Mouse (Mus musculus) hindbrain, embryonic 15.5 days (tissue): ENCODE results near the gene Ostf1. TPM values are rescaled to one million over a fixed set of nuclear protein-coding genes. Genes with fewer than 3 reads are reported as not detected.

Experiments
- ATAC-seq: fragments of 200-750 bp; cut with Nextera tagmentation; 2 replicates; pipeline ENCODE4 v1.8.0; 2017; ENCODE audit warnings: low read depth, moderate number of reproducible peaks, moderate TSS enrichment; ENCODE audit not compliant: low FRiP score
- H3K27ac ChIP-seq: fragments of 300-500 bp; sonication (generic); replicated peaks from 2 replicates; pipeline ENCODE4 v1.5.1; 2015; ENCODE audit warnings: mild to moderate bottlenecking, inconsistent platforms
- H3K27me3 ChIP-seq: fragments of 300-500 bp; sonication (generic); 2 replicates; pipeline ENCODE4 v1.6.1; 2015; ENCODE audit warnings: control low read depth, inconsistent platforms
- H3K36me3 ChIP-seq: fragments of 300-500 bp; sonication (generic); 2 replicates; pipeline ENCODE4 v1.6.1; 2015; ENCODE audit warnings: control low read depth, inconsistent platforms
- H3K4me1 ChIP-seq: fragments of 300-500 bp; sonication (generic); replicated peaks from 2 replicates; pipeline ENCODE4 v1.6.1; 2015; ENCODE audit warnings: control low read depth, inconsistent platforms
- H3K4me2 ChIP-seq: fragments of 300-500 bp; sonication (generic); 2 replicates; pipeline ENCODE4 v1.6.1; 2015; ENCODE audit warnings: moderate library complexity, mild to moderate bottlenecking, inconsistent platforms
- H3K4me3 ChIP-seq: fragments of 300-500 bp; sonication (generic); 2 replicates; pipeline ENCODE4 v1.5.1; 2015; ENCODE audit warnings: mild to moderate bottlenecking, inconsistent platforms
- H3K9ac ChIP-seq: fragments of 300-500 bp; sonication (generic); 2 replicates; pipeline ENCODE4 v1.6.1; 2015; ENCODE audit warnings: inconsistent platforms
- H3K9me3 ChIP-seq: fragments of 300-500 bp; sonication (generic); 2 replicates; pipeline ENCODE4 v1.6.1; 2016; ENCODE audit warnings: control low read depth, inconsistent platforms
- WGBS: fragments of 180-500 bp; shearing (Covaris S2); methylation state at CpG from one replicate; pipeline ENCODE4 v1.1.7; 2015; 5-methylcytosine and 5-hydroxymethylcytosine counted together
- polyA plus RNA-seq: library from polyadenylated mRNA; unstranded; fragments of >200 nt; fragmentation: Nextera tagmentation; extraction: Ambion mirVana; gene quantifications from 2 replicates; pipeline ENCODE4 v1.2.1, GENCODE M21; 2015

The Ostf1 gene
- 53.1 and 56.7 TPM in 2 replicates for polyA plus RNA-seq

- H3K27ac ChIP-seq, result peak within 1 kb of the TSS; percentile 56
- peaks cover 13% of the 10 kb centered on the region for H3K4me1 ChIP-seq
- WGBS, result under 1% methylated on average over 51 of the region's 51 CpGs
- peak within 1 kb of the TSS; percentile 51 for H3K9ac ChIP-seq
- ATAC-seq, result peak; percentile 99
- peak within 1 kb of the TSS; percentile 68 for H3K4me3 ChIP-seq
- H3K36me3 ChIP-seq, result no peaks in the 10 kb centered on the region
- no peaks in the 10 kb centered on the region for H3K9me3 ChIP-seq
- peak within 1 kb of the TSS; percentile 88 for H3K4me2 ChIP-seq
- H3K27me3 ChIP-seq, result peaks cover 7% of the 10 kb centered on the region; the same call in 1 of the 2 replicates
Observed at GRCm38 (mm10) chr19:18631644-18632219, at the start of gene Ostf1, which contains the start of gene Nmrk1. TSS of gene Ostf1 (minus strand) at chr19:18631823. TSS of gene Nmrk1 (plus strand) at chr19:18631950.

- WGBS, result 9% methylated on average over 4 of the region's 4 CpGs
- ATAC-seq, result no peak
- H3K4me3 ChIP-seq, result peak overlapping the region; percentile 94
- H3K4me2 ChIP-seq, result peak overlapping the region; percentile 75
- H3K27me3 ChIP-seq, result no peaks in the 10 kb centered on the region
- H3K4me1 ChIP-seq, result peaks cover 29% of the 10 kb centered on the region
- H3K9me3 ChIP-seq, result no peaks in the 10 kb centered on the region
- H3K27ac ChIP-seq, result no peak overlapping the region
- 0 out of 2 replicates have a peak overlapping the region, but pooled peaks have one; percentile 31 for H3K9ac ChIP-seq
- H3K36me3 ChIP-seq, result no peaks in the 10 kb centered on the region
Observed at GRCm38 (mm10) chr19:18673116-18673515, 41.5 kb upstream of the Ostf1 start.

DNA sequence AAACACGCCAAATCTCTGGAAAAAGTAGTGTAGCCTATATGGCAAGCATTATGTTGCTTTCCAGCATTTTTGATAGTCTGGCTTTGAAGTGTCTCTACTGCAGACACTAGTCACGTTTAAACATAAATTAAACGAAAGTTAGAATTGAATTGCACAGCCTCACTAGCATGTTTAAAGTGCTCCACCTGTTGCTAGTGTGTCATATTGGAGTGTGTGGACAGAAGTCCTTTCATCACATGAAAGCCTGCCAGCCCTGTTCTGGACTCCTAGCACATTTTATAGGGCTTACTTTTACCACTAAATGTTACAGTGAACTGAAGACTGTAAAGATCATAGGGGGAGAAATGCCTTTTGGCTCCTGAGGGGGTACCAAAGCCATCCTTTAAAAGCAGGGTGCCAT lies 40.9 kb upstream of the Ostf1 start:
- 62% methylated on average over 3 of the region's 3 CpGs for WGBS
- no peaks in the 10 kb centered on the region for H3K27me3 ChIP-seq
- no peak overlapping the region for H3K9ac ChIP-seq
- no peak for ATAC-seq
- H3K27ac ChIP-seq, result no peak overlapping the region
- peak overlapping the region; percentile 94 for H3K4me3 ChIP-seq
- H3K36me3 ChIP-seq, result no peaks in the 10 kb centered on the region
- H3K4me2 ChIP-seq, result peak overlapping the region; percentile 75
- H3K9me3 ChIP-seq, result no peaks in the 10 kb centered on the region
- peaks cover 29% of the 10 kb centered on the region for H3K4me1 ChIP-seq

- Histone ChIP-seq H3K9me3 (no peaks in the 10 kb centered on the region), H3K27ac (peak overlapping the region; percentile 85), H3K9ac (peak overlapping the region; percentile 91), H3K4me3 (peak overlapping the region; percentile 94), H3K27me3 (no peaks in the 10 kb centered on the region), H3K4me1 (peaks cover 29% of the 10 kb centered on the region), H3K4me2 (peak overlapping the region; percentile 75), H3K36me3 (no peaks in the 10 kb centered on the region)
- ATAC-seq, result peak; percentile 1
- under 1% methylated on average over 53 of the region's 64 CpGs for WGBS
Observed at GRCm38 (mm10) chr19:18671056-18671741, 39.6 kb upstream of the Ostf1 start.

DNA sequence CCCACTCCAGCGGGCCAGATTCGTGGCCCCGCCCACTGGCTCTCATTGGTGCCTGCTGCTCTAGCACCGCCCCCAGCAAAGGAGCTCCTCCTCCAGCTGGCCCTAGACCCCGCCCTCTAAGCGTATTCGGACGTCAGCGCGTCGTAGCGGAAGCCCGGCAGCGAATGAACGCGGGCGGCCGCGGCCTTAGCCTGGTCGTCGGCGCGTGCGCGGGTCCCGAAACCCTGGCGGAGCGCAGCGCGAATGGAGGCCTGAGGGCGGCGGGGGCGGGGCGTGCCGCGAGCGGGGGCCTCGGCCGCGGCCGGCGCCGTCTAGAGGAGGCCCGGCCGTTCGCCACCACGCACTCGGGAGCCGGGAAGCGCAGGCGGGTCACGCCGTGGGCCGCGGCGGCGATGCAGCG lies 39.0 kb upstream of the Ostf1 start, which contains the start of gene Carnmt1:
Gene Carnmt1, plus strand, starts transcription at position 157 of the 400 bp plus-strand sequence.
- peak within 1 kb of the TSS; percentile 75 for H3K4me2 ChIP-seq
- peak within 1 kb of the TSS; percentile 94 for H3K4me3 ChIP-seq
- no peaks in the 10 kb centered on the region for H3K27me3 ChIP-seq
- ATAC-seq, result peak; percentile 98
- H3K27ac ChIP-seq, result peak within 1 kb of the TSS; percentile 85
- peaks cover 29% of the 10 kb centered on the region for H3K4me1 ChIP-seq
- peak within 1 kb of the TSS; percentile 91 for H3K9ac ChIP-seq
- no peaks in the 10 kb centered on the region for H3K9me3 ChIP-seq
- WGBS, result 0% methylated on average over 48 of the region's 58 CpGs
- no peaks in the 10 kb centered on the region for H3K36me3 ChIP-seq

DNA sequence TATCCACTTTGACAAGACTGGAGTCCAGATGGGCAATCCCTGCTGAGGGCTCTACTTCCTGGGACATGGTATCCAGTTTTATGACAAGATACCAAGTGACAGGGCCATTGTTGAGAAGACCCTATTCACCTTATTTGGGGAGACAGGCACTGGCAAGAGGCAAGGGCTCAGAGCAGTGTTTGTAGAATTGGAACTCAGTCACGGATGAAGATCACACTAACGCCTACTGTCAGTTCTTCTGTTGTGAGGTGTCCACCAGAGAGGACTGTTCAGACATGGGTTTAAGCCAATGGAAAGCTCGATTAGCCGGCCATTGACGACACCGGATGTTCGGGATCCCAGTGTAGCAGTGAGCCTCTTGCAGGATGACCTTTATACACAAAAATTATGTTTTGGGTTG lies 37.9 kb upstream of the Ostf1 start:
- no peak overlapping the region for H3K9ac ChIP-seq
- no peaks in the 10 kb centered on the region for H3K36me3 ChIP-seq
- no peaks in the 10 kb centered on the region for H3K27me3 ChIP-seq
- WGBS, result 91% methylated on average over 7 of the region's 7 CpGs
- H3K4me3 ChIP-seq, result no peak overlapping the region
- H3K4me1 ChIP-seq, result peaks cover 29% of the 10 kb centered on the region
- no peak for ATAC-seq
- no peak overlapping the region for H3K27ac ChIP-seq
- H3K9me3 ChIP-seq, result no peaks in the 10 kb centered on the region
- H3K4me2 ChIP-seq, result no peak overlapping the region

DNA sequence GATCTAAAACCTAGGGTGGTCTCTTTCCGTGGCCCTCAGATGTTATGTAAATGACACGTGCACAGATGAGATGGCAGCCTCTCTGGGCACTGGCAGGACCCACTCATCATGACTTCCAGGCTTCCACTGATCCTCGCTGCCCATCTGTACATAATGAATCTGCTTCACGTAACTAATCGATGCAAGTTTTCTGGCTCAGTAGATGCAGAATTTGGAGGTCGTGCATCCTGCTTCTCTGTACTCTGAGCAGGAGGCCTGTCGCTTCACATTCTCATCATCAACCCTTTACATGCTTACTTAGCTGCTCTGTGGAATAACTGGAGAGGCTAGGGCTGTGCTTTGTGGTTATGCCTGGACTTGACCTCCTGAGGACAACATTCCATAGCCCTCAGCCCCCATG lies 35.3 kb upstream of the Ostf1 start:
- Histone ChIP-seq H3K9ac (no peak overlapping the region), H3K4me3 (no peak overlapping the region), H3K27me3 (no peaks in the 10 kb centered on the region), H3K4me2 (no peak overlapping the region), H3K4me1 (peaks cover 9% of the 10 kb centered on the region), H3K36me3 (no peaks in the 10 kb centered on the region), H3K27ac (no peak overlapping the region), H3K9me3 (no peaks in the 10 kb centered on the region)
- WGBS, result 77% methylated on average over 7 of the region's 7 CpGs
- no peak for ATAC-seq

- WGBS, result 78% methylated on average over 2 of the region's 2 CpGs
- no peaks in the 10 kb centered on the region for H3K9me3 ChIP-seq
Observed at GRCm38 (mm10) chr19:18663904-18664303, 32.3 kb upstream of the Ostf1 start.

GRCm38 (mm10) chr19:18661683-18662082 lies 30.1 kb upstream of the Ostf1 start:
- Histone ChIP-seq H3K4me3 (no peak overlapping the region), H3K9ac (no peak overlapping the region), H3K9me3 (no peaks in the 10 kb centered on the region), H3K4me2 (no peak overlapping the region), H3K27me3 (no peaks in the 10 kb centered on the region), H3K4me1 (no peaks in the 10 kb centered on the region), H3K27ac (no peak overlapping the region), H3K36me3 (no peaks in the 10 kb centered on the region)
- 45% methylated on average over 1 of the region's 1 CpGs for WGBS
- ATAC-seq, result no peak

More at GRCm38 (mm10) chr19:18663904-18664303, 32.3 kb upstream of the Ostf1 start:
- no peaks in the 10 kb centered on the region for H3K4me1 ChIP-seq
- no peak overlapping the region for H3K9ac ChIP-seq
- H3K27me3 ChIP-seq, result no peaks in the 10 kb centered on the region
- no peaks in the 10 kb centered on the region for H3K36me3 ChIP-seq
- no peak overlapping the region for H3K4me3 ChIP-seq
- ATAC-seq, result no peak
- H3K4me2 ChIP-seq, result no peak overlapping the region
- H3K27ac ChIP-seq, result no peak overlapping the region

DNA sequence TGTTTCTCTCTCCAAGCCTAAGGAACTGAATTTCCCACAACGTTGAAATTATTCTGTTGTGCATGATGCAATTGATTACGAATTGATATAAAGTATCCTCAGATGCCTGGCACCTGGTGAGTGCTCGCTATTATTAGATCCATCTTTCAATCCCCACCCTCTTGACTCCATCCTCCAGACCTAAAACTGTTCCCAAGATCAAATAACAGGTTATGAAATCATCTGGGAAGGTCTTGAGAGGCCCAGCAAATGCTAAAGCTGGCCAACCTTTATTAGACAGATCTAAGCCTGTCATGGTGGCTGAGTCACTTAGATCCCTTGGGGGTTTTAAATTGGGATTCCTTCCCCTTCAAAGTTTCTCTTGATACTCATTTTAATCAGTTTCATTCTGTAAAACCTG lies 28.8 kb upstream of the Ostf1 start:
- Histone ChIP-seq H3K9me3 (no peaks in the 10 kb centered on the region), H3K27me3 (no peaks in the 10 kb centered on the region), H3K4me2 (no peak overlapping the region), H3K27ac (no peak overlapping the region), H3K4me1 (no peaks in the 10 kb centered on the region), H3K36me3 (no peaks in the 10 kb centered on the region), H3K9ac (no peak overlapping the region), H3K4me3 (no peak overlapping the region)
- WGBS, result 85% methylated on average over 3 of the region's 3 CpGs
- ATAC-seq, result no peak

GRCm38 (mm10) chr19:18659349-18659748 lies 27.7 kb upstream of the Ostf1 start:
- H3K27ac ChIP-seq, result no peak overlapping the region
- no peak overlapping the region for H3K4me2 ChIP-seq
- no peak overlapping the region for H3K4me3 ChIP-seq
- no peak overlapping the region for H3K9ac ChIP-seq
- no peaks in the 10 kb centered on the region for H3K27me3 ChIP-seq
- no peaks in the 10 kb centered on the region for H3K4me1 ChIP-seq
- H3K9me3 ChIP-seq, result no peaks in the 10 kb centered on the region
- 50% methylated on average over 1 of the region's 1 CpGs for WGBS
- no peak for ATAC-seq
- no peaks in the 10 kb centered on the region for H3K36me3 ChIP-seq

DNA sequence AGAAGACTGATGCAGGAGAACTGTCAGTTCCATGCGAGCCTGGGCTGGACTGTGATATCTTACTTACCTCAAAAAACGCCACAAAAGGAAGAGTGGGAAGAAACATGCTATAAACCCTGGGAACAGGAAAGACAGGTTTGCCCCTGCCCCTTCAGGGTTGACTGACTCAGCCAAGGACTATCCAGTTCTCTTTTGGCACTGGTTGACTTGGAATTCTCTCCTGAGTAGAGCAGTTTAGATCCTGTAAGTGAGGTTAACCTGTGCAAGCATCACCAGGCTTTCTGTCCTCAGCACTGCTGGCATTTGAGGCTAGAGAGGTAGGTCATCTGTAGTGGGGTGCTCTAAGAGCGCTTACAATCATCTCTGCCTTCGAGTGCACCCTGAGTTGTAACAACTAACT lies 26.9 kb upstream of the Ostf1 start:
- H3K4me3 ChIP-seq, result no peak overlapping the region
- H3K9ac ChIP-seq, result no peak overlapping the region
- no peaks in the 10 kb centered on the region for H3K36me3 ChIP-seq
- H3K27ac ChIP-seq, result no peak overlapping the region
- H3K9me3 ChIP-seq, result no peaks in the 10 kb centered on the region
- H3K4me1 ChIP-seq, result no peaks in the 10 kb centered on the region
- ATAC-seq, result no peak
- WGBS, result 73% methylated on average over 4 of the region's 4 CpGs
- no peaks in the 10 kb centered on the region for H3K27me3 ChIP-seq
- no peak overlapping the region for H3K4me2 ChIP-seq
